Mouse (Mus musculus) heart, adult 2 months (tissue): ENCODE measurements at regions not wholly inside any gene's neighbourhood (a gene's known extent, or its start where the extent isn't known, plus 50 kb on each side); places are given as distances from the start of the nearest gene placed in this dataset.

ENCODE experiments used
- CTCF ChIP-seq: fragments of 200-600 bp; IDR thresholded peaks from 2 replicates; pipeline ENCODE4 v1.8.1; 2022; ENCODE audit warnings: antibody characterized with exemption, mild to moderate bottlenecking, moderate library complexity
- POLR2A ChIP-seq: fragments of 200-500 bp; IDR thresholded peaks from 2 replicates; pipeline ENCODE4 v1.6.1; 2011; ENCODE audit warnings: mild to moderate bottlenecking, low read depth, low read length, control low read depth; ENCODE audit not compliant: insufficient read depth

DNA sequence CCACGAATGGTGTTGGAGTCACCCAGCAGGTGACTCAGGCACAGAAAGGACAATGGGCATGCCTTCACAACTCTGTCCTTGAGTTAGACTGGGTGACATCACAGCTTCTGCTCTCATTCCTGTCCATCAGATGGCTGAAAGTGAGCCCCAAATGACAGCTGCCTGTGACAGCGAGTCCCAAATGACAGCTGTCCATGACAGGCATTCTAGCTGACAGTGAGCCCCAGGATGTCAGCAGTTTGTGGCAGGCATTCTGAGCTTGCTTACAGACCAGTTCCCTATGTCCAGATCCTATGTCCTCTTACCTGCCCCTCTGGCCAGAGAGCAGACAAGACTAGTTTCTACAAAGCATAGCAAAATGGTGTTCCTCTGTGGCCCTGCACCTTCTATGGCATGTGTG, 102.7 kb upstream of the Slc35f3 start:
- TF ChIP-seq CTCF (no peak), POLR2A (no peak)
